Mouse (Mus musculus) spleen, adult 2 months (tissue): ENCODE data around the gene Ccdc138. TPM values are rescaled to one million over a fixed set of nuclear protein-coding genes. Genes with fewer than 3 reads are reported as not detected.

Source experiments
- DNase-seq, 2 experiments: peaks; one replicate each; pipeline versions ENCODE4 v3.0.0 to v3.0.0-alpha.2; 2012 to 2021; ENCODE audit warnings: low spot score in 2 of 2, low read depth in 1 of 2
- H3K27ac ChIP-seq: fragments of 200-500 bp; 2 replicates; pipeline ENCODE4 v1.5.1; 2012; ENCODE audit warnings: low read length, inconsistent platforms; ENCODE audit not compliant: insufficient read depth
- H3K27me3 ChIP-seq: fragments of 200-500 bp; 2 replicates; pipeline ENCODE4 v1.6.1; 2012; ENCODE audit warnings: mild to moderate bottlenecking, moderate library complexity, low read length, inconsistent platforms; ENCODE audit not compliant: control insufficient read depth, insufficient read depth
- H3K36me3 ChIP-seq: fragments of 200-500 bp; 2 replicates; pipeline ENCODE4 v1.6.1; 2012; ENCODE audit warnings: mild to moderate bottlenecking, low read length, inconsistent platforms; ENCODE audit not compliant: control insufficient read depth, insufficient read depth
- H3K4me1 ChIP-seq: fragments of 200-500 bp; 2 replicates; pipeline ENCODE4 v1.6.1; 2011; ENCODE audit warnings: inconsistent platforms; ENCODE audit not compliant: control insufficient read depth, insufficient read depth, insufficient read length
- H3K4me3 ChIP-seq: fragments of 200-500 bp; 2 replicates; pipeline ENCODE4 v1.5.1; 2011; ENCODE audit warnings: mild to moderate bottlenecking, inconsistent platforms; ENCODE audit not compliant: insufficient read depth, insufficient read length; ENCODE audit errors: extremely low read depth
- CTCF ChIP-seq: fragments of 200-500 bp; IDR thresholded peaks from 2 replicates; pipeline ENCODE4 v1.5.1; 2011; ENCODE audit warnings: mild to moderate bottlenecking, inconsistent platforms; ENCODE audit not compliant: insufficient read depth, insufficient read length, insufficient replicate concordance; ENCODE audit errors: extremely low read depth
- POLR2A ChIP-seq: fragments of 200-500 bp; IDR thresholded peaks from 2 replicates; pipeline ENCODE4 v1.6.1; 2011; ENCODE audit warnings: low read depth, low read length, inconsistent platforms
- WGBS: fragments of 180-500 bp; shearing (Covaris S2); methylation state at CpG from one replicate; pipeline ENCODE4 v1.1.7; 2018; 5-methylcytosine and 5-hydroxymethylcytosine counted together
- polyA plus RNA-seq: library from polyadenylated mRNA; depleted of rRNA; stranded (reverse); fragments of >200 nt; gene quantifications from 2 replicates; pipeline ENCODE4 v1.2.3, GENCODE M21; 2012; rRNA removed

Ccdc138 gene
- polyA plus RNA-seq, result 0.14 and 0.22 TPM in 2 replicates

DNA sequence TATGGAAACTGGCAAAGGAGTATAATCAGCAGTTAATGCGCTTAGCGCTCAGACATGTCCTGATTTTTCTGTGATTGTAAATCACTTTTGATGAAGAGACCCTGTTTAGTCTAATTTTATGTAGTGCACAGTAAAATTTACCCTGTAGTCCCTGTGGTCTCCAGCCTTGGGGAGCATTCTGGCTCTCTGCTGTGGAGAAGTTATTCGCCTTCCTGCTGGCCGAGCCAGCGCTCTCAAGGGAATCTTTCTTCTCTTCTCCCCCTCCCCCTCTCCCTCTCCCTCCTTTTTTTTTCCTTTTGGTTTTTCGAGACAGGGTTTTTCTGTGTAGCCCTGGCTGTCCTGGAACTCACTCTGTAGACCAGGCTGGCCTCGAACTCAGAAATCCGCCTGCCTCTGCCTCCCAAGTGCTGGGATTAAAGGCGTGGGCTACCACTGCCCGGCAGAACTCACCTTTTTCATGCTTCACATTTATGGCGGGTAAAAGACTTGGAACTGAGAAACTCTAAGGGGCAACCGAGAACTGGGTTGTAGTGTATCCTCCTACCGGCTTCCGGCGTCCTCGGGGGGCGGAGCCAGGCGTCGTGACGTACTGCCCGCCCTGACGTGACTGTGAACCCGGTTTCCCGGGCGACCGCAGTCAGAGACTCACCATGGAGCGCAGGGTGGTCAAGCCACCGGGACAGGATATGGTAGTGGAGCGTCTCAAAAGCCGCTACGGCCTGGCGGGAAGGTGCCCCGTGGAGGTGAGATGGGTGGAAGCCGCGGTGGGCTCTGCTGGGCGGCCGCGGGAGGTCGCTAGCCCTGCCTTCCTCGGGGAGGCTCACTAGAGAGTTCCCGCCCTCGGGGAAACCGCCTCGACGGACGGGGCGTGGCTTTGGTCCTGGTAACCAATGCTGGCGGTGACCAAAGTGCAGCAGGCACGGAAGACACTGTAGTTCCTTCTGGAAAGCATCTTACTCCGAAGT, at the start of gene Ccdc138:
Gene Ccdc138 (plus strand): TSS at position 629 of the 965 bp plus-strand sequence.
- peak within 1 kb of the TSS; percentile 92 for H3K27ac ChIP-seq
- TF ChIP-seq POLR2A (no peak), CTCF (peak; percentile 58; the same call in 1 of the 2 replicates)
- peak; percentile 82 to 92 for DNase-seq
- under 1% methylated on average over 50 of the region's 50 CpGs for WGBS
- peaks cover 11% of the 10 kb centered on the region for H3K36me3 ChIP-seq
- H3K27me3 ChIP-seq, result no peaks in the 10 kb centered on the region
- peak within 1 kb of the TSS; percentile 90 for H3K4me3 ChIP-seq
- no peaks in the 10 kb centered on the region for H3K4me1 ChIP-seq

DNA sequence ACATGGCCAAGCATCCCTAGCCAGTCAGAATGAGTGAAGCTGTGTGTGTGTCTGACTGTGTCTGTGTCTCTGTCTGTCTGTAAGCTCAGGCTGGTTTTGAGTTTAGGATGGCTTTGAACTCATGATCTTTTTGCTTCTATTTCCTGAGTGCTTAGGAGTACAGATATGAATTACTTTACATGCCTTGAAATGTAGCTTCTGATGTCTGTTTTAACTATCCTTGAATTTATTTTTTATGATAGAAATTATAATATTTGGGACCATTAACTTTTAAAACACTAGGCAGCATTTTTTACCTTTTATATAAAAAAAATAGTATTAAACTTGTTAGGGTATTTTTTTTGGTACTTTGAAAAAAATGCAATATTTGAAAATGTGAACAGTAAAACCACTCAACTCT, 46.2 kb upstream of the Ccdc138 start:
- peaks cover 19% of the 10 kb centered on the region for H3K36me3 ChIP-seq
- DNase-seq, result no peak
- no peaks in the 10 kb centered on the region for H3K27me3 ChIP-seq
- H3K4me1 ChIP-seq, result no peaks in the 10 kb centered on the region
- TF ChIP-seq POLR2A, result no peak
- no peak for TF ChIP-seq CTCF
- H3K27ac ChIP-seq, result no peak overlapping the region
- no peak overlapping the region for H3K4me3 ChIP-seq

DNA sequence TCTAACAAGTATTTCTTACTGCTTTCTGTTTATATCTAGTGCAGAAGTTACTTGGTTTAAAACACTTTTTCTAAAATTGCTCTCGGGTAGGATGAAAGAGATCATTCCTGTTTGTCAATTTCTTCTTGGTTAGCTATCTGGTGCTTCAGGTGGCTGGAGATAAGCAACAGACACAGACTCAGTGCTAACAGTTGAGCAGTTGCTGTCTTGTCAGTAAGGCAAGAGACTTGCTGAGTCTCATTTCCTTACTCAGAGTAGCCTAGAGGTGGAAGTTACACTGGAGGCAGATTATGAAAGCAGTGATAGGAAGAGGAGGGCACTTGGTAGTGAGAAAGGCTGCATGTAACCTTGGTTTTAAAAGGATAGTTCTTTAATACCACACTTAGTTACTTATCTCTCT, 45.6 kb upstream of the Ccdc138 start:
- TF ChIP-seq POLR2A, result no peak
- no peak for TF ChIP-seq CTCF
- Histone ChIP-seq H3K4me3 (no peak overlapping the region), H3K27me3 (no peaks in the 10 kb centered on the region), H3K4me1 (no peaks in the 10 kb centered on the region), H3K27ac (no peak overlapping the region; the same call in 1 of the 2 replicates), H3K36me3 (peaks cover 20% of the 10 kb centered on the region)
- WGBS, result 87% methylated on average over 1 of the region's 1 CpGs
- DNase-seq, result no peak

DNA sequence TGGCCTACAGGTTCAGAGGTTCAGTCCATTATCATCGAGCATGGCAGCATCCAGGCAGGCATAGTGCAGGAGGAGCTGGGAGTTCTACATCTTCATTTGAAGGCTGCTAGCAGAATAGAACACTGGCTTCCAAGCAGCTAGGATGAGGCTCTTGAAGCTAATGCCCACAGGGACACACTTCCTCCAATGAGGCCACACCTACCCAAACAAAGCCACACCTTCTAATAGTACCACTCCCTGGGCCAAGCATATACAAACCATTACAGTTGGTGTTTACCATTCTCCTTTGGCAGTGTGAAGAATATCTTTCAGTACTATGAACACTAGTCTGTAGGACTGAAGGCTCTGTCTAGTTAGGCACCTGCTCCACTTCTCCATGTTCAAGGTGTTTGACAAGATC, 37.9 kb upstream of the Ccdc138 start:
- Histone ChIP-seq H3K27me3 (no peaks in the 10 kb centered on the region), H3K27ac (no peak overlapping the region), H3K4me1 (no peaks in the 10 kb centered on the region), H3K36me3 (peaks cover 27% of the 10 kb centered on the region), H3K4me3 (no peak overlapping the region)
- 94% methylated on average over 1 of the region's 1 CpGs for WGBS
- no peak for DNase-seq
- TF ChIP-seq CTCF (no peak), POLR2A (no peak)

DNA sequence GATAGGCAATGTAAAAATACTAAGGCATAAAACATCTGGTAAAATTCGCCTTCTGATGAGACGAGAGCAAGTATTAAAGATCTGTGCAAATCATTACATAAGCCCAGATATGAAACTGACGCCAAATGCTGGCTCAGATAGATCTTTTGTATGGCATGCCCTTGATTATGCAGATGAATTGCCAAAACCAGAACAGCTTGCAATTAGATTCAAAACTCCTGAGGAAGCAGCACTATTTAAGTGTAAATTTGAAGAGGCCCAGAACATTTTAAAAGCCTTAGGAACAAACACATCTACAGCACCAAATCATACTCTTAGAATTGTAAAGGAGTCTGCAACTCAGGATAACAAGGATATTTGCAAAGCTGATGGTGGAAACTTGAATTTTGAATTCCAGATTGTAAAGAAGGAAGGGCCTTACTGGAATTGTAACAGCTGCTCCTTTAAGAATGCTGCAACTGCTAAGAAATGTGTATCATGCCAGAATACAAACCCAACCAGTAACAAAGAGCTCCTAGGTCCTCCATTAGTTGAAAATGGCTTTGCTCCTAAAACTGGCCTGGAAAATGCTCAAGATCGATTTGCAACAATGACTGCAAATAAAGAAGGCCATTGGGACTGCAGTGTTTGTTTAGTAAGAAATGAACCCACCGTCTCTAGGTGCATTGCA, 20.5 kb upstream of the Ccdc138 start:
- no peaks in the 10 kb centered on the region for H3K27me3 ChIP-seq
- TF ChIP-seq POLR2A (no peak), CTCF (no peak)
- no peak for DNase-seq
- H3K27ac ChIP-seq, result no peak overlapping the region
- H3K36me3 ChIP-seq, result peaks cover 25% of the 10 kb centered on the region
- H3K4me1 ChIP-seq, result no peaks in the 10 kb centered on the region
- H3K4me3 ChIP-seq, result no peak overlapping the region; the same call in 1 of the 2 replicates
- 94% methylated on average over 5 of the region's 5 CpGs for WGBS

DNA sequence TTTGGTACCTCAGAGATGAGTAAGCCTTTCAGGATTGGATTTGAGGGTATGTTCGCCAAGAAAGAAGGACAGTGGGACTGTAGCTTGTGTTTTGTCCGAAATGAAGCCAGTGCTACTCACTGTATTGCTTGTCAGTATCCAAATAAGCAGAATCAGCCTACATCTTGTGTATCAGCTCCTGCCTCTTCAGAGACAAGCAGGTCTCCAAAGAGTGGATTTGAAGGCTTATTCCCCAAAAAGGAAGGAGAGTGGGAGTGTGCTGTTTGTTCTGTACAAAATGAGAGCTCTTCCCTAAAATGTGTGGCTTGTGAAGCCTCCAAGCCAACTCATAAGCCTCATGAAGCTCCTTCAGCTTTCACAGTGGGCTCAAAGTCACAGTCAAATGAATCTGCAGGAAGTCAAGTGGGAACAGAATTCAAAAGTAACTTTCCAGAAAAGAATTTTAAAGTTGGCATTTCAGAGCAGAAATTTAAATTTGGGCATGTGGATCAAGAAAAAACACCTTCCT, 19.6 kb upstream of the Ccdc138 start:
- H3K36me3 ChIP-seq, result peaks cover 28% of the 10 kb centered on the region
- H3K4me3 ChIP-seq, result no peak overlapping the region
- no peaks in the 10 kb centered on the region for H3K4me1 ChIP-seq
- 96% methylated on average over 2 of the region's 2 CpGs for WGBS
- no peak for DNase-seq
- H3K27ac ChIP-seq, result no peak overlapping the region
- TF ChIP-seq POLR2A (no peak), CTCF (no peak)
- no peaks in the 10 kb centered on the region for H3K27me3 ChIP-seq
